Mouse (Mus musculus) kidney, adult 2 months (tissue): ENCODE measurements at regions not wholly inside any gene's neighbourhood (a gene's known extent, or its start where the extent isn't known, plus 50 kb on each side); places are given as distances from the start of the nearest gene placed in this dataset.

ENCODE experiments used
- CTCF ChIP-seq: fragments of 200-500 bp; conservative IDR thresholded peaks from 2 replicates; pipeline ENCODE4 v1.5.1; 2011; ENCODE audit warnings: low read depth, mild to moderate bottlenecking, control low read depth, low read length, moderate library complexity, mixed read lengths; ENCODE audit not compliant: insufficient read depth, insufficient read length
- POLR2A ChIP-seq: fragments of 200-500 bp; IDR thresholded peaks from one replicate; pipeline ENCODE4 v1.6.1; 2011; ENCODE audit warnings: low read depth, low read length, control low read depth

GRCm38 (mm10) chr9:90419762-90420541 lies 149.3 kb upstream of the Tbc1d2b start:
- no peak for TF ChIP-seq CTCF
- no peak for TF ChIP-seq POLR2A
